Mouse (Mus musculus) kidney, embryonic 16.5 days (tissue): ENCODE data around the gene BC048562. TPM values are rescaled to one million over a fixed set of nuclear protein-coding genes. Genes with fewer than 3 reads are reported as not detected.

Source experiments
- ATAC-seq: fragments of 200-750 bp; cut with Nextera tagmentation; 2 replicates; pipeline ENCODE4 v1.8.0; 2017; ENCODE audit warnings: moderate TSS enrichment; ENCODE audit not compliant: low FRiP score, low TSS enrichment
- H3K27ac ChIP-seq: fragments of 300-500 bp; sonication (generic); 2 replicates; pipeline ENCODE4 v1.5.1; 2014; ENCODE audit warnings: low read length
- H3K27me3 ChIP-seq: fragments of 300-500 bp; sonication (generic); 2 replicates; pipeline ENCODE4 v1.6.1; 2014; ENCODE audit warnings: low read length, control low read depth, mixed read lengths; ENCODE audit not compliant: insufficient read depth
- H3K36me3 ChIP-seq: fragments of 300-500 bp; sonication (generic); 2 replicates; pipeline ENCODE4 v1.6.1; 2014; ENCODE audit warnings: low read length, control low read depth, mixed read lengths; ENCODE audit not compliant: insufficient read depth
- H3K4me1 ChIP-seq: fragments of 300-500 bp; sonication (generic); 2 replicates; pipeline ENCODE4 v1.6.1; 2014; ENCODE audit warnings: low read length, control low read depth, mixed read lengths; ENCODE audit not compliant: insufficient read depth
- H3K4me2 ChIP-seq: fragments of 300-500 bp; sonication (generic); replicated peaks from 2 replicates; pipeline ENCODE4 v1.6.1; 2014; ENCODE audit warnings: low read depth, low read length
- H3K4me3 ChIP-seq: fragments of 300-500 bp; sonication (generic); 2 replicates; pipeline ENCODE4 v1.5.1; 2014; ENCODE audit warnings: mild to moderate bottlenecking, low read length
- H3K9ac ChIP-seq: fragments of 300-500 bp; sonication (generic); replicated peaks from 2 replicates; pipeline ENCODE4 v1.6.1; 2014; ENCODE audit warnings: low read length
- H3K9me3 ChIP-seq: fragments of 300-500 bp; sonication (generic); 2 replicates; pipeline ENCODE4 v1.6.1; 2016; ENCODE audit warnings: low read length, control low read depth
- WGBS: fragments of 180-500 bp; shearing (Covaris S2); extraction: QIAGEN DNeasy Blood & Tissue Kit; methylation state at CpG from one replicate; pipeline ENCODE4 v1.1.7; 2014; 5-methylcytosine and 5-hydroxymethylcytosine counted together
- polyA plus RNA-seq: library from polyadenylated mRNA; unstranded; fragments of >200 nt; fragmentation: Nextera tagmentation; extraction: Ambion mirVana; gene quantifications from 2 replicates; pipeline ENCODE4 v1.2.1, GENCODE M21; 2015

BC048562 gene
- polyA plus RNA-seq, 1 experiment from 2014 or later, result not detected

DNA sequence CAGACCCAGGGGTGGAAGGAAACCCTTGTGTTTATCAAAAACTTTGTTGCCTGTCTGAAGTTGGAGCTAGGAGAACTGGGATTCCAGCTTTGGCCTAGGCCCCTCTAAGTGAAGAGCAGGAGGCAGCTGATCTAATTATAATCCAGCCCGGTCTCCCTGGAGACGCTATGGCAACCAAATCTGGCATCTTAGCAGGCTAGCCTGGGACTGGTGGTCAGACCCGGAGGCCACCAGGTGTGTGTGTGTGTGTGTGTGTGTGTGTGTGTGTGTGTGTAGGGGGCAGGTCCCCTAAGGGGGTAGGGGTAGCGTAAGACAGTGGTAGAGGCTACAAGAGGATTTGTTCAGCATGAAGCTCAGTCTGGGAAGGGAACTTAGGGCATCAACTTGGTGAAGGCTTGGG is 13.6 kb downstream of the BC048562 start:
- Histone ChIP-seq H3K4me2 (no peak overlapping the region), H3K4me1 (peaks cover 25% of the 10 kb centered on the region), H3K27me3 (no peaks in the 10 kb centered on the region), H3K27ac (0 out of 2 replicates have a peak overlapping the region, but pooled peaks have one; percentile 6), H3K36me3 (0 out of 2 replicates have a peak, but pooled peaks cover 9% of the 10 kb centered on the region), H3K9ac (peak overlapping the region; percentile 0; the same call in 1 of the 2 replicates), H3K4me3 (no peak overlapping the region), H3K9me3 (no peaks in the 10 kb centered on the region)
- 65% methylated on average over 4 of the region's 4 CpGs for WGBS
- no peak for ATAC-seq

DNA sequence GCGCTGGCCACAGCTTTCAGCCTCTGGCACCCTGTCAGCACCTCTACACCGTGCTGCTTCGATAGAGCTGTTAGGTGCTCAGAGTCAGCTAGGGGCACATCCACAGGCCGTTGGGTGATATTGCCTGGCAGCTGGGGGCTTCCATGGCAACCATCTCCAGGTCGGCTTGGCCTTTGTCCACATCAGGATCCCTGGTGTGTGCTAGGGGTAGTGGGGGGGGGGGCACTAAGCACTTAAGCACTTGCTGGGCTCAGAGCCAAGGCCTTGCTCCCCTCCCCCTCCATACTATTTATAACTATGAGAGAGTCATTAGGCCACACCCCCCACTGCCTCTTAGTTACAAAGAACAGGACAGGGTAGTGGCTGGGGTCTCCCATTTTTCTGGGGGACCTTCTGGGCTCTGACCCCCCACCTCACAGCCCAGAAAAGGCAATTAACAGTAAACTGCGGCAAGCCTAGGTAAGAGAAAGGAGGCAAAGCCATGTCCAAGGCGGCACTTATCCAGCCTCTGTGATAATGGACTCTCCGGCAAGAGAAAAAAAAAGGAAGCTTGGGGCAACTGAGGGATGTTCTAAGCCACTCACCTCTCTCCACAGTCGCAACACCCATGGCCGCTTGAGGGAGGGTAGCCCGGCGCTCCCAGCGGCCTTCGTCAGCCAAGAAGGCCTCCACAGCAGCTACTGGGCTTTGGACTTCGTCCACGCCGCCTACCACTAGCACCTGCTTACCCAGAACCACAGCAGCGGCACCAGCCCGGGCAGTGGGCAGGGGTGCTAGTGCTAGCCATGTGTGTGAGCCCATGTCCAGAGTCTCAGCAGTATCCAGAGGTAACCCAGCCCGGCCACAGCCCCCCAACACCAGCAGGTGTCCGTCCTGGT is 14.2 kb downstream of the BC048562 start:
- Histone ChIP-seq H3K4me2 (peak overlapping the region; percentile 99), H3K36me3 (0 out of 2 replicates have a peak, but pooled peaks cover 9% of the 10 kb centered on the region), H3K9me3 (no peaks in the 10 kb centered on the region), H3K9ac (peak overlapping the region; percentile 38; the same call in 1 of the 2 replicates), H3K27ac (0 out of 2 replicates have a peak overlapping the region, but pooled peaks have one; percentile 34), H3K4me1 (peaks cover 25% of the 10 kb centered on the region), H3K27me3 (no peaks in the 10 kb centered on the region), H3K4me3 (no peak overlapping the region)
- WGBS, result 64% methylated on average over 21 of the region's 21 CpGs
- ATAC-seq, result 0 out of 2 replicates have a peak, but pooled peaks have one; percentile 10

DNA sequence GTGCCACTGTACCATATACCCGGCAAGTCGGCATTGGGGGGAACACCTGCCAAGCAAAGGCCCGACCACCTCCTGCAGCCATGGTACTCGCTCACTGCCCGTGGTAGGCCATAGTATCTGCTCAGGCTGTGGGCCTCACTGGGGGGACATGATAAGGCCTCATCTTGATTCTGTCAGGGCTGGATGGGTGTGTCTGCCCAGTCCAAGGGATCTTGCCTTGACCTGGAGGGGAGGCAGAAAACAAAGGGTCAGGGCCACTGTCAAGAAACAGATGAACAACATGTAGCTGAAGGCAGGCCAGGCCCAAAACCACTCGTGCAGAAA is 14.8 kb downstream of the BC048562 start:
- H3K27me3 ChIP-seq, result no peaks in the 10 kb centered on the region
- 0 out of 2 replicates have a peak, but pooled peaks cover 9% of the 10 kb centered on the region for H3K36me3 ChIP-seq
- H3K9ac ChIP-seq, result peak overlapping the region; percentile 38; the same call in 1 of the 2 replicates
- peak overlapping the region; percentile 99 for H3K4me2 ChIP-seq
- 88% methylated on average over 6 of the region's 6 CpGs for WGBS
- ATAC-seq, result no peak
- no peak overlapping the region; the same call in 1 of the 2 replicates for H3K4me3 ChIP-seq
- no peaks in the 10 kb centered on the region for H3K9me3 ChIP-seq
- peaks cover 25% of the 10 kb centered on the region for H3K4me1 ChIP-seq
- H3K27ac ChIP-seq, result 0 out of 2 replicates have a peak overlapping the region, but pooled peaks have one; percentile 34

DNA sequence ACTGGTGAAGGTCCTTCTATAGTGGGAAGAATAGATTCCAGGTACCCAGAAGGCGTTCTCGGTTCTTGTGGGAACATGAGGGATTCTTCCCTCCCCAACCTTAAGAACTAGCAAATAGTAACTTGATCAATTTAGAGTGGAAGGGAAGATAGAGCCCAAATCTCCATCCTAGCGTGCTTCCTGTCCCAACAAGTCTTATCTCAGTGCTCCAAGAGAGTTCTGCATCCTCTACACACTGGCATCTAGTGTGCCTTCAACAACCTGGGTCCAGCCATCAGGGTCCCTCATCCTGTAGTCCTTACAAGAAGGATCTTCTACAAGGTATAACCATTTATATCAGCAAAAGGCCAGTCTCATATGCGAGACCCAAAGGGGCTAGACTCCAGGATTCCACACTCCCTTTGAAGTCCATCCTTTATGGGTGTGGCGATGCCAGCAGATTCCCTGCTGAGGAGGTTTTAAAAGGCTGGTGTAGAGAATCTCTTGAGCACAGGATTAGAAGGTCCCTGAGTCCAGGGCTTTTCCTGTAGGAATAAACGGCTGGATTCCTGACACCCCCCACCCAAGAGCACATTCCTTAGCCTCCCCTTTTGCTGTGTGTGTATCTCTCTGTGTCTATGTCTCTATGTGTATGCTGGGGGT is 15.4 kb downstream of the BC048562 start:
- 51% methylated on average over 6 of the region's 6 CpGs for whole genome bisulfite sequencing
- H3K9ac ChIP-seq, result peak overlapping the region; percentile 78
- H3K4me1 ChIP-seq, result peaks cover 25% of the 10 kb centered on the region
- peak; percentile 12; the same call in 1 of the 2 replicates for ATAC-seq
- 0 out of 2 replicates have a peak, but pooled peaks cover 9% of the 10 kb centered on the region for H3K36me3 ChIP-seq
- peak overlapping the region; percentile 70 for H3K4me3 ChIP-seq
- no peaks in the 10 kb centered on the region for H3K9me3 ChIP-seq
- no peaks in the 10 kb centered on the region for H3K27me3 ChIP-seq
- peak overlapping the region; percentile 99 for H3K4me2 ChIP-seq
- H3K27ac ChIP-seq, result peak overlapping the region; percentile 80; the same call in 1 of the 2 replicates

DNA sequence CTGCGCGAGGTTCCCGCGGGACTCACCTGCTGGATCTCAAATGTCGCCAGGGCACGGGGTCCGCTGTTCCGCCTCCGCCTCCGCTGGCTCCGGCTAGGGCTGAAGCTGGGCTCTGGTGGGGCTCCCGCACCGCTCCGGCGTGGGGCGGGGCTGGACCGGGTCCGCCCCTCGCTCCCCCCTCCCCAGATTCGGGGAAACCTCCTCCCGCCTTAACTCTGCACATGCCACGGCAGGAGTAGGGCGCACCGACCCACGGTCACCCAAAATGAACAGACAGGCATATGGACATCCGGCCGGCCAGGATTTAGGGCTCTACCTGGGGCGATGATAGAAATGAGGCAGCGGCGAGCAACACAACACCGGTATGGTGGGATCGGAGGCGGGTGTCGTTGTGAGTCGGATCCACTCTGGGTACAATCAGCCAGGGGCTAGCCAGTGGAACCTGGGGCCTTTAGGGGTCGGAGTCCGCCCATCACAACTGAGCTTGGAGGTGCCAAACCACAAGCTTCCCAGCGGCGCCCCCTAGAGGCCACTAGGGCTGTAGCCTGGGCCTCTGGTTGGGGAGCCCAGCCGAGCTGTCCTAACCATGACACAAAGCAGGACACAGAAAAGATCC is 16.1 kb downstream of the BC048562 start:
- peaks cover 25% of the 10 kb centered on the region for H3K4me1 ChIP-seq
- no peaks in the 10 kb centered on the region for H3K27me3 ChIP-seq
- H3K36me3 ChIP-seq, result 0 out of 2 replicates have a peak, but pooled peaks cover 9% of the 10 kb centered on the region
- peak overlapping the region; percentile 70 for H3K4me3 ChIP-seq
- peak overlapping the region; percentile 99 for H3K4me2 ChIP-seq
- under 1% methylated on average over 40 of the region's 40 CpGs for WGBS
- ATAC-seq, result peak; percentile 93
- H3K9me3 ChIP-seq, result no peaks in the 10 kb centered on the region
- H3K27ac ChIP-seq, result peak overlapping the region; percentile 80
- H3K9ac ChIP-seq, result peak overlapping the region; percentile 78

DNA sequence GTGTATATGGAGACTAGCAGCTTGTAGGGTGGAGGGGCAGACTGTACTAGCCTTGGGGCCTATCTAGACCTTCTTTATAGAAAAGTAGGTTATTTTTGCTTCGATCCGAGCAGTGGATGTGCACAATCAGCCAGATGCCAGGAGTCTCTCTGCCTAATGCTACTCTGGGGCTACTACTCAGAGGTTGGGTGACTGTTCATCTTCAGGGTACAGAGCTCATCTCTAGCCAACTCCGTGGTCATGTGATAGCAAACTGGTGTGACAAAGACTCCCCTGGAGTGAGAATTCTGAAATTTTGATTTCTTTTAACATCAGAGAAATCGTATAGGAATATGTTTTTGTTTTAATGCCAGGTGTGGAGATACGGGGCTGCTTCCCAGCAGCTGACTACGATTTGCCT is 16.6 kb downstream of the BC048562 start:
- Histone ChIP-seq H3K4me3 (peak overlapping the region; percentile 70), H3K27me3 (no peaks in the 10 kb centered on the region), H3K9ac (peak overlapping the region; percentile 78), H3K4me2 (peak overlapping the region; percentile 99), H3K27ac (peak overlapping the region; percentile 46; the same call in 1 of the 2 replicates), H3K4me1 (peaks cover 25% of the 10 kb centered on the region), H3K36me3 (0 out of 2 replicates have a peak, but pooled peaks cover 8% of the 10 kb centered on the region), H3K9me3 (no peaks in the 10 kb centered on the region)
- WGBS, result 49% methylated on average over 6 of the region's 6 CpGs
- 0 out of 2 replicates have a peak, but pooled peaks have one; percentile 8 for ATAC-seq

DNA sequence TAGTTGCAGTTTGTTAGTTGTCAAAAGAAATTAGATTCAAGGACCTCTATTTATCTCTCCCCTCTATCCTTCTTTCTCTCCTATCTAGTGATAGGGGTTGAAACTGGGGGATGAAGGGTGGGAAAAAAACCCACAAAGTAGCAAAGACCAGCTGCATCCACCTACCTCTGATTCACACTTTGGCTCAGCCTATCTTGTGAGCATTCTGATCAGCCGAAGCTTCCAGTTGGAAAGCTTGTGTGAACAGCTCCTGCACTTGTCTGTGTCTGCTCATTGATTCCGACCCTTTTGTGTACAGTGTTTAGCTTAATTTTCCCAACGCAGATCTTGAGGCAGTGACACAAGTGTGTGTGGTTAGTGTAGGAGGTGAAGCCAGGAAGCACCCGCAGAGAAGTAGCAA is 17.2 kb downstream of the BC048562 start:
- no peak overlapping the region for H3K9ac ChIP-seq
- 0 out of 2 replicates have a peak, but pooled peaks cover 3% of the 10 kb centered on the region for H3K36me3 ChIP-seq
- peaks cover 25% of the 10 kb centered on the region for H3K4me1 ChIP-seq
- no peak overlapping the region for H3K27ac ChIP-seq
- H3K4me2 ChIP-seq, result peak overlapping the region; percentile 99; the same call in 1 of the 2 replicates
- no peaks in the 10 kb centered on the region for H3K27me3 ChIP-seq
- 77% methylated on average over 4 of the region's 4 CpGs for WGBS
- H3K9me3 ChIP-seq, result no peaks in the 10 kb centered on the region
- H3K4me3 ChIP-seq, result no peak overlapping the region
- ATAC-seq, result no peak

DNA sequence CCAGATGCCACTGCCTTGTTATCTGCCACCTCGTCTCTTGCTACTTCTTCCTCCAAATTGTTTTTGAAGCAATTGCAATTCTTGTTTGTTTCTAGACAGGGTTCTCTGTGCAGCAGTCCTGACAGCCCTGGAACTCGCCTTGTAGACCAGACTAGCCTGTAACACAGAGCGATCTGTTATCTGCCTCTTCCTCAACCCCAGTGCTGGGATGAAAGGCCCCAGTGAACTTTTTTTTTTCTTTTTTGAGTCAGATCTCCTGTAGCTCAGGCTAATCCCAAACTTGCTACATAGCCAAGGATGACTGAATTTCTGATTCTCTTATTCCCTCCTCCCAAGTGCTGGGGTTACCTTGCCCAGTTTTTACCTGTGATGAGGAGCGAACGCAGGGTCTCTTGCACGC is 18.1 kb downstream of the BC048562 start:
- Histone ChIP-seq H3K4me3 (no peak overlapping the region), H3K36me3 (0 out of 2 replicates have a peak, but pooled peaks cover 3% of the 10 kb centered on the region), H3K4me1 (peaks cover 25% of the 10 kb centered on the region), H3K9ac (no peak overlapping the region), H3K9me3 (no peaks in the 10 kb centered on the region), H3K4me2 (no peak overlapping the region), H3K27me3 (no peaks in the 10 kb centered on the region), H3K27ac (no peak overlapping the region)
- WGBS, result 91% methylated on average over 6 of the region's 6 CpGs
- no peak for ATAC-seq
